Mouse (Mus musculus) naive thymus-derived CD4-positive, alpha-beta T cell, adult 2 months (primary cell): Measurements from ENCODE around the gene Gpr88.

Experiments used
- DNase-seq: peaks from one replicate; pipeline ENCODE4 v3.0.0-alpha.2; 2011; ENCODE audit warnings: low read depth

The Gpr88 gene

GRCm38 (mm10) chr3:116253077-116253531 lies at the start of gene Gpr88:
Gene Gpr88, minus strand, starts transcription at chr3:116253503.
- no peak for DNase-seq

- DNase-seq = no peak
These were observed 49.3 kb upstream of the Gpr88 start for GRCm38 (mm10) chr3:116302581-116302980.

- no peak for DNase-seq
These were observed 48.5 kb upstream of the Gpr88 start for GRCm38 (mm10) chr3:116301754-116302153.

- DNase-seq = no peak
These were observed 45.4 kb upstream of the Gpr88 start for GRCm38 (mm10) chr3:116298727-116299126.

GRCm38 (mm10) chr3:116298003-116298402 lies 44.7 kb upstream of the Gpr88 start:
- DNase-seq = no peak

- no peak for DNase-seq
These were observed 43.9 kb upstream of the Gpr88 start for GRCm38 (mm10) chr3:116297170-116297569.

- no peak for DNase-seq
These were observed 36.9 kb upstream of the Gpr88 start for GRCm38 (mm10) chr3:116290041-116290815.

GRCm38 (mm10) chr3:116288833-116289232 lies 35.5 kb upstream of the Gpr88 start:
- no peak for DNase-seq

- DNase-seq = no peak
These were observed 31.4 kb upstream of the Gpr88 start for GRCm38 (mm10) chr3:116284735-116285134.

GRCm38 (mm10) chr3:116283996-116284395 lies 30.7 kb upstream of the Gpr88 start:
- DNase-seq = no peak

- DNase-seq = no peak
These were observed 28.4 kb upstream of the Gpr88 start for GRCm38 (mm10) chr3:116281663-116282062.

- DNase-seq = no peak
These were observed 23.8 kb upstream of the Gpr88 start for GRCm38 (mm10) chr3:116277146-116277545.

GRCm38 (mm10) chr3:116271679-116272078 lies 18.4 kb upstream of the Gpr88 start:
- DNase-seq = no peak

GRCm38 (mm10) chr3:116267036-116267654 lies 13.8 kb upstream of the Gpr88 start:
- DNase-seq = no peak

- DNase-seq = no peak
These were observed 13.1 kb upstream of the Gpr88 start for GRCm38 (mm10) chr3:116266360-116266759.

GRCm38 (mm10) chr3:116263977-116264376 lies 10.7 kb upstream of the Gpr88 start:
- no peak for DNase-seq

- no peak for DNase-seq
These were observed 9.8 kb upstream of the Gpr88 start for GRCm38 (mm10) chr3:116263061-116263460.

GRCm38 (mm10) chr3:116256104-116256503 lies 2.8 kb upstream of the Gpr88 start:
- DNase-seq = no peak

- DNase-seq = no peak
These were observed 855 bp downstream of the Gpr88 start for GRCm38 (mm10) chr3:116252255-116253040.

- DNase-seq = no peak
These were observed 1.6 kb downstream of the Gpr88 start for GRCm38 (mm10) chr3:116251481-116252254.

GRCm38 (mm10) chr3:116249026-116249425 lies 4.3 kb downstream of the Gpr88 start:
- DNase-seq = no peak

GRCm38 (mm10) chr3:116244476-116244875 lies 8.8 kb downstream of the Gpr88 start:
- no peak for DNase-seq
